Mouse (Mus musculus) brain, embryonic 14.5 days (tissue): ENCODE measurements around the gene Plch1.

Experiments
- CTCF ChIP-seq: fragments of 200-500 bp; IDR thresholded peaks from 2 replicates; pipeline ENCODE4 v1.5.1; 2012; ENCODE audit warnings: inconsistent platforms, mild to moderate bottlenecking, moderate library complexity, borderline replicate concordance; ENCODE audit not compliant: insufficient read depth, insufficient read length; ENCODE audit errors: extremely low read depth
- POLR2A ChIP-seq: fragments of 200-500 bp; IDR thresholded peaks from 2 replicates; pipeline ENCODE4 v1.6.1; 2012; ENCODE audit warnings: mild to moderate bottlenecking, inconsistent platforms, borderline replicate concordance; ENCODE audit not compliant: poor library complexity, insufficient read depth, insufficient read length, severe bottlenecking; ENCODE audit errors: extremely low read depth

GRCm38 (mm10) chr3:63865069-63865468 is 34.2 kb downstream of the Plch1 start:
- TF ChIP-seq POLR2A (no peak), CTCF (no peak)
